Mouse (Mus musculus): ENCODE measurements around the gene Duox2. TPM values are rescaled to one million over a fixed set of nuclear protein-coding genes. Genes with fewer than 3 reads are reported as not detected.

Duox2 gene
- polyA plus RNA-seq, 1 experiment from 2014 or later: 0.07 TPM

- Histone ChIP-seq H3K9ac (no peak overlapping the region), H3K36me3 (ENCODE audit: insufficient read depth) (no peaks in the 10 kb centered on the region), H3K4me1 (ENCODE audit: insufficient read depth) (peaks cover 4% of the 10 kb centered on the region; the same call in 1 of the 2 replicates), H3K4me3 (ENCODE audit: low read depth, low read length) (no peak overlapping the region), H3K4me2 (no peak overlapping the region), H3K27me3 (ENCODE audit: insufficient read depth, low read length) (no peaks in the 10 kb centered on the region), H3K27ac (ENCODE audit: low read depth) (no peak overlapping the region), H3K9me3 (ENCODE audit: low read depth, low read length) (no peaks in the 10 kb centered on the region)
- DNase-seq (no peak), ATAC-seq (ENCODE audit: insufficient read depth) (no peak)
- 80% methylated on average over 9 of the region's 9 CpGs for WGBS
- TF ChIP-seq CTCF (IDR thresholded peaks at IDR 0.05; ENCODE audit: low read depth): no peak
Measured at GRCm38 (mm10) chr2:122231616-122232015, 66.6 kb downstream of the Duox2 start.

- H3K4me2 ChIP-seq: no peak overlapping the region
- H3K9me3 ChIP-seq (ENCODE audit: low read depth, low read length): no peaks in the 10 kb centered on the region
- no peaks in the 10 kb centered on the region for H3K27me3 ChIP-seq (ENCODE audit: insufficient read depth, low read length)
- DNase-seq: no peak
- H3K4me3 ChIP-seq (ENCODE audit: low read depth, low read length): no peak overlapping the region
- no peak overlapping the region for H3K27ac ChIP-seq (ENCODE audit: low read depth)
- peaks cover 4% of the 10 kb centered on the region; the same call in 1 of the 2 replicates for H3K4me1 ChIP-seq (ENCODE audit: insufficient read depth)
- no peak overlapping the region for H3K9ac ChIP-seq
- TF ChIP-seq CTCF (IDR thresholded peaks at IDR 0.05; ENCODE audit: low read depth): no peak
- WGBS: 77% methylated on average over 6 of the region's 6 CpGs
- H3K36me3 ChIP-seq (ENCODE audit: insufficient read depth): no peaks in the 10 kb centered on the region
- no peak for ATAC-seq (ENCODE audit: insufficient read depth)
Measured at GRCm38 (mm10) chr2:122230395-122230794, 67.9 kb downstream of the Duox2 start.

Other genes with a start within 250 kb of the Duox2 start
- gene Spg11, start 180.1 kb downstream of the Duox2 start, polyA plus RNA-seq (2014; fragmentation: Nextera tagmentation; extraction: Ambion mirVana): 11.5 and 14.3 TPM in 2 replicates
- gene B2m, start 150.8 kb downstream of the Duox2 start, polyA plus RNA-seq (2014; fragmentation: Nextera tagmentation; extraction: Ambion mirVana): 308 and 336 TPM in 2 replicates
- gene Trim69, start 137.7 kb downstream of the Duox2 start, polyA plus RNA-seq (2014; fragmentation: Nextera tagmentation; extraction: Ambion mirVana): not detected in 2 replicates
- gene Patl2, start 112.3 kb downstream of the Duox2 start, polyA plus RNA-seq (2014; fragmentation: Nextera tagmentation; extraction: Ambion mirVana): not detected in 2 replicates
- not detected in 2 replicates for gene Terb2, start 112.2 kb downstream of the Duox2 start, polyA plus RNA-seq (2014; fragmentation: Nextera tagmentation; extraction: Ambion mirVana)
- gene Sord, start 63.7 kb downstream of the Duox2 start, polyA plus RNA-seq (2014; fragmentation: Nextera tagmentation; extraction: Ambion mirVana): 16.0 and 16.2 TPM in 2 replicates
- gene Duoxa2, start 451 bp upstream of the Duox2 start, polyA plus RNA-seq (2014; fragmentation: Nextera tagmentation; extraction: Ambion mirVana): 0.11 TPM in 1 of 2 replicates, not detected in the other
- not detected in 2 replicates for gene Duoxa1, start 15.3 kb upstream of the Duox2 start, polyA plus RNA-seq (2014; fragmentation: Nextera tagmentation; extraction: Ambion mirVana)
- not detected in 2 replicates for gene Duox1, start 17.2 kb upstream of the Duox2 start, polyA plus RNA-seq (2014; fragmentation: Nextera tagmentation; extraction: Ambion mirVana)
- gene Shf, start 70.7 kb upstream of the Duox2 start, polyA plus RNA-seq (2014; fragmentation: Nextera tagmentation; extraction: Ambion mirVana): 3.7 and 5.1 TPM in 2 replicates
- gene Slc28a2, start 128.0 kb upstream of the Duox2 start, polyA plus RNA-seq (2014; fragmentation: Nextera tagmentation; extraction: Ambion mirVana): 0.12 and 0.26 TPM in 2 replicates
- gene Gm14085, start 186.5 kb upstream of the Duox2 start, polyA plus RNA-seq (2014; fragmentation: Nextera tagmentation; extraction: Ambion mirVana): not detected in 2 replicates

Data from lung, embryonic 14.5 days (tissue).